Mouse (Mus musculus): ENCODE results near the gene Rbfox2. TPM values are rescaled to one million over a fixed set of nuclear protein-coding genes. Genes with fewer than 3 reads are reported as not detected.
A peak's percentile ranks its signal among the peaks of the same experiment; 100 is the strongest.

Gene Rbfox2
- polyA plus RNA-seq, 1 experiment: 34.7 TPM

DNA sequence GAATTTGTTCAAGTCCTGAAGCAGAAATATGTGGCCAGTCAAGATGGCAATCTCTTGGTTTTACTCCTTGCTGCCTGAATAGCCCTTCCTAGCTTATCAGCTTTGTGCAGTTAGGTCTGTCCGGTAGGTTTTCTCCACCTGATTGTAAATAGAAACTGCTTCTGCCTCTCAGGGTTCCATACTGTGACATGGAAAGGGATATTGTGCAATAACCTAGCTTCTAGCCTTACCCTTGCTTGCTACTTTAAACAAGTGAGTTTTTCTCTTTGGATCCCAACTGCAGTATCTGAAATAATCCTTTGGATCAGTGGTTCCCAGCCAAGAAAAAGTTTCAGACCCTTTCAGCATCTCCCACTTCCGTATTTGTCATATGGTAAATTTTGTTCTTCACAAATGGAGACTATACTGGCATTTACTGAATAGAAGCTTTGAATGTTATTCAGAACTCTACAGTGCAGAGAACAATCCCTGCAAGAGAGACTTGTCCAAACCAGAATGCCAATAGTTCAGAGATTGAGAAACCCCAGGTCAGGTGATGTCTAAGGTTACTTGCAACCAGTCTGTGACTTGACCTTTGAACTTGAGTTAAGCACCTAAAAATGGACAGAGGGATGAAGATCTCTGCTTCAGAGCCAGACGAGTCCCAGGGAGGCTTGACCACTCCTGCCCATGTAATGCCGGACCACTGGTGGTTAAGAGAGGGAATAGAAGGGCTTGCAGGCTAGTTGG, 1.1 kb upstream of the Rbfox2 start:
- Histone ChIP-seq H3K4me3 (ENCODE audit: low read depth, low read length) (no peak overlapping the region), H3K4me1 (ENCODE audit: control insufficient read depth, insufficient read depth, insufficient read length, low read length) (peaks cover 2% of the 10 kb centered on the region; the same call in 1 of the 2 replicates), H3K36me3 (ENCODE audit: control insufficient read depth, insufficient read depth, low read length) (no peaks in the 10 kb centered on the region), H3K27ac (ENCODE audit: insufficient read depth, low read depth, low read length) (no peak overlapping the region), H3K27me3 (ENCODE audit: control insufficient read depth, insufficient read depth, low read length) (no peaks in the 10 kb centered on the region)
- TF ChIP-seq CTCF (IDR thresholded peaks at IDR 0.05; ENCODE audit: extremely low read depth, insufficient read length, insufficient replicate concordance, low read depth, low read length): no peak
- 76% methylated on average over 4 of the region's 4 CpGs for WGBS

DNA sequence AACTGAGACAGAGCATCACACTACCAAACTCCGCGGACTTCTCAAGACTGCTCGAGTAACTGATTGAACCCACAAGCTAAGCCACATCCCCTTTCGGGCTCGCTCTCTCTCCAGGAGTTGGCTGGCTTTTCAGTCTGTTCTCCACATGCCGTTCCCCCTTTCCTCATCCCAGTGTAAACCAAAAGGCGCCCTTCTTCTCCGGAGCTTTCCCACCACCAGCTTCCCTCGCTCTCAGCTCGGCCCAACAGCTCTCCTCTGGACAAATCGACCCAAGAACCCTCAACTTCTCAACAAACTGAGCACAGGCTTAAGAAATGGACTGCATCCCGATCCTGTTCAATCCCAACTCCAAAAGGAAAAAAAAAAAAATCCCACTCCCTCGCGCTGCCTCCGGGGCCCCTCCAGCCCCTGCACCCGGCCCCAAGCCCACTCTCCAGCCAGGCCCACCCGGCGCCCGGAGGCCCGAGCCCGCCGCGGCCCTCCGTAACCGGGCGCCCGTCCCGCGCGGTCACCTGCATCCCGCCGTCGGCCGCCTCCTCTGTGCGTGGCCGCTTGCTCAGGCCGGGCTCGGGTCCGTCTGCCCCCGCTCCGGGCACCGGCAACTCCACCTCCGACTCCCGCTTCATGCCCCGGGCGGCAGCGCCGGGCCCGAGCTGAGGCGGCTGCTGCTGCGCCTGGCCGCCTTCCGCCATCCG, 805 bp downstream of the Rbfox2 start:
- under 1% methylated on average over 54 of the region's 54 CpGs for WGBS
- H3K27me3 ChIP-seq (ENCODE audit: control insufficient read depth, insufficient read depth, low read length): no peaks in the 10 kb centered on the region
- H3K27ac ChIP-seq (ENCODE audit: insufficient read depth, low read depth, low read length): peak overlapping the region; percentile 93
- H3K4me3 ChIP-seq (ENCODE audit: low read depth, low read length): peak overlapping the region; percentile 88
- TF ChIP-seq POLR2A (IDR thresholded peaks at IDR 0.05; ENCODE audit: low read depth, low read length) (no peak; the same call in 1 of the 2 replicates), CTCF (IDR thresholded peaks at IDR 0.05; ENCODE audit: extremely low read depth, insufficient read length, insufficient replicate concordance, low read depth, low read length) (no peak)
- no peaks in the 10 kb centered on the region for H3K36me3 ChIP-seq (ENCODE audit: control insufficient read depth, insufficient read depth, low read length)
- peaks cover 2% of the 10 kb centered on the region; the same call in 1 of the 2 replicates for H3K4me1 ChIP-seq (ENCODE audit: control insufficient read depth, insufficient read depth, insufficient read length, low read length)

GRCm38 (mm10) chr15:77304960-77305359, 1.8 kb downstream of the Rbfox2 start:
- Histone ChIP-seq H3K27me3 (ENCODE audit: control insufficient read depth, insufficient read depth, low read length) (no peaks in the 10 kb centered on the region), H3K27ac (ENCODE audit: insufficient read depth, low read depth, low read length) (no peak overlapping the region), H3K36me3 (ENCODE audit: control insufficient read depth, insufficient read depth, low read length) (no peaks in the 10 kb centered on the region), H3K4me1 (ENCODE audit: control insufficient read depth, insufficient read depth, insufficient read length, low read length) (peaks cover 2% of the 10 kb centered on the region; the same call in 1 of the 2 replicates), H3K4me3 (ENCODE audit: low read depth, low read length) (no peak overlapping the region)
- 19% methylated on average over 3 of the region's 3 CpGs for WGBS
- TF ChIP-seq CTCF (IDR thresholded peaks at IDR 0.05; ENCODE audit: extremely low read depth, insufficient read length, insufficient replicate concordance, low read depth, low read length) (no peak), POLR2A (IDR thresholded peaks at IDR 0.05; ENCODE audit: low read depth, low read length) (no peak)

DNA sequence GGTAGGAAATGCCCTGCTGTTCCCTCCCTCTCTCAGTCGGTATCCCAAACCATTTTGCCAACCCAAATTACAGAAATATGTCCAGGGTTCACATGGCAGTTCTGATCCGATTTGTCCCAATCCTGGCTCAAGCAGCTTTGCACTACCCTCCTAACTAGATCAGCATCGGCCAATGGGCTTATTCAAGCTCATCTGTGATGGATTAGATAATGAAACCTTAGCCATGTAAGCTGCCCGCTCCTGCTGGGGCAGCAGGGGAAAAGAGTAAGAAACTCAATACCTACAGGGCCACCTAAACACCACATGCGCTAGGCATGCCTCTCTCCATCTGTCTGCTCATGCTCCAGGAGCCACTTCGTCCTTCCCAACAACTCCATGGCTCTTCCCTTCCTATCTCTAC, 5.7 kb downstream of the Rbfox2 start:
- H3K36me3 ChIP-seq (ENCODE audit: control insufficient read depth, insufficient read depth, low read length): no peaks in the 10 kb centered on the region
- no peak overlapping the region for H3K27ac ChIP-seq (ENCODE audit: insufficient read depth, low read depth, low read length)
- no peak for TF ChIP-seq POLR2A (IDR thresholded peaks at IDR 0.05; ENCODE audit: low read depth, low read length)
- TF ChIP-seq CTCF (IDR thresholded peaks at IDR 0.05; ENCODE audit: extremely low read depth, insufficient read length, insufficient replicate concordance, low read depth, low read length): no peak
- H3K27me3 ChIP-seq (ENCODE audit: control insufficient read depth, insufficient read depth, low read length): no peaks in the 10 kb centered on the region
- peaks cover 2% of the 10 kb centered on the region; the same call in 1 of the 2 replicates for H3K4me1 ChIP-seq (ENCODE audit: control insufficient read depth, insufficient read depth, insufficient read length, low read length)
- WGBS: 88% methylated on average over 6 of the region's 6 CpGs
- no peak overlapping the region for H3K4me3 ChIP-seq (ENCODE audit: low read depth, low read length)

DNA sequence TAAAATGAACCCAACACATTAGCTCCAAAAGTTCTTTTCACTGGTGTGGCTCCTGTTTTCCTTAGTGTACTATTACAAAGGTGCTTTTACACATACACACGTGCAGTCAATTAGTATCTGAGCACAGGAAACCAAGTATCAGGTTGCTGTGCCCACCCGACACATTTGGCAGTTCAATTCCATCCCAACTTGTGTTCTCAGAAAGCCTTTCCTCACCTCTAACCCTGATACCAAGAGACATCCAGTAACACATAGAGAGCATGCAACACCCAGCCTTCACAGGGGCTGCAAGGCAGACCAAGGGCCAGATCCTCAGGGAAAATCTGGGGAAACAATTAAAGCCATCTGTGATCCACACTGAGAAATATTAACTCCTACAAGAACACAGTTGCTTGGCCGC, 8.2 kb downstream of the Rbfox2 start:
- 91% methylated on average over 3 of the region's 3 CpGs for WGBS
- TF ChIP-seq CTCF (IDR thresholded peaks at IDR 0.05; ENCODE audit: extremely low read depth, insufficient read length, insufficient replicate concordance, low read depth, low read length) (no peak), POLR2A (IDR thresholded peaks at IDR 0.05; ENCODE audit: low read depth, low read length) (no peak)

GRCm38 (mm10) chr15:77296635-77297034, 10.2 kb downstream of the Rbfox2 start:
- Histone ChIP-seq H3K4me1 (ENCODE audit: control insufficient read depth, insufficient read depth, insufficient read length, low read length) (no peaks in the 10 kb centered on the region), H3K27me3 (ENCODE audit: control insufficient read depth, insufficient read depth, low read length) (no peaks in the 10 kb centered on the region), H3K27ac (ENCODE audit: insufficient read depth, low read depth, low read length) (no peak overlapping the region), H3K4me3 (ENCODE audit: low read depth, low read length) (no peak overlapping the region), H3K36me3 (ENCODE audit: control insufficient read depth, insufficient read depth, low read length) (no peaks in the 10 kb centered on the region)
- TF ChIP-seq POLR2A (IDR thresholded peaks at IDR 0.05; ENCODE audit: low read depth, low read length) (no peak), CTCF (IDR thresholded peaks at IDR 0.05; ENCODE audit: extremely low read depth, insufficient read length, insufficient replicate concordance, low read depth, low read length) (no peak)
- 89% methylated on average over 2 of the region's 2 CpGs for WGBS

More for the DNA sequence above, 8.2 kb downstream of the Rbfox2 start:
- H3K36me3 ChIP-seq (ENCODE audit: control insufficient read depth, insufficient read depth, low read length): no peaks in the 10 kb centered on the region
- no peaks in the 10 kb centered on the region for H3K4me1 ChIP-seq (ENCODE audit: control insufficient read depth, insufficient read depth, insufficient read length, low read length)
- no peak overlapping the region for H3K27ac ChIP-seq (ENCODE audit: insufficient read depth, low read depth, low read length)
- H3K4me3 ChIP-seq (ENCODE audit: low read depth, low read length): no peak overlapping the region
- H3K27me3 ChIP-seq (ENCODE audit: control insufficient read depth, insufficient read depth, low read length): no peaks in the 10 kb centered on the region

DNA sequence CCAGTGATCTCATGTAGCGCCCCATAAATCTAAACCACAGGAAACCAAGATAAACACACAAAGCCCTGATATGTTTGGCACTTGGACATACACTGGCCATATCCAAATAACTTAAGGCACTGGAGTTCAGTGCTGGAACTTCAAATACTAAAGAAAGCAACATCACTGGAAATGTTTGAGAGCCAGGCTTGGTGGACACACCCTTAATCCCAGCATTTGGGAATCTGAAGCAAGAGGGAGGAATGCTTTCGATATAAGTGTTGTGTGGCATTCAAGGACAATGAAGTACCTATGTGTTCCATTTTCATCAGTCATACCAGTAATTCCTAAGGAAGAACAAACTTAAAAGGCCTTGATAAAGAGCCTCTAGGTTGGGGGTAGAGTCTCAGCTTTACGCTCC, 13.3 kb downstream of the Rbfox2 start:
- TF ChIP-seq POLR2A (IDR thresholded peaks at IDR 0.05; ENCODE audit: low read depth, low read length) (no peak), CTCF (IDR thresholded peaks at IDR 0.05; ENCODE audit: extremely low read depth, insufficient read length, insufficient replicate concordance, low read depth, low read length) (no peak)
- no peaks in the 10 kb centered on the region for H3K27me3 ChIP-seq (ENCODE audit: control insufficient read depth, insufficient read depth, low read length)
- no peak overlapping the region for H3K4me3 ChIP-seq (ENCODE audit: low read depth, low read length)
- no peaks in the 10 kb centered on the region for H3K4me1 ChIP-seq (ENCODE audit: control insufficient read depth, insufficient read depth, insufficient read length, low read length)
- WGBS: 91% methylated on average over 3 of the region's 3 CpGs
- no peaks in the 10 kb centered on the region for H3K36me3 ChIP-seq (ENCODE audit: control insufficient read depth, insufficient read depth, low read length)
- H3K27ac ChIP-seq (ENCODE audit: insufficient read depth, low read depth, low read length): no peak overlapping the region

Data from small intestine, adult 2 months (tissue).